Mouse (Mus musculus): ENCODE measurements around the gene Pon1.

DNA sequence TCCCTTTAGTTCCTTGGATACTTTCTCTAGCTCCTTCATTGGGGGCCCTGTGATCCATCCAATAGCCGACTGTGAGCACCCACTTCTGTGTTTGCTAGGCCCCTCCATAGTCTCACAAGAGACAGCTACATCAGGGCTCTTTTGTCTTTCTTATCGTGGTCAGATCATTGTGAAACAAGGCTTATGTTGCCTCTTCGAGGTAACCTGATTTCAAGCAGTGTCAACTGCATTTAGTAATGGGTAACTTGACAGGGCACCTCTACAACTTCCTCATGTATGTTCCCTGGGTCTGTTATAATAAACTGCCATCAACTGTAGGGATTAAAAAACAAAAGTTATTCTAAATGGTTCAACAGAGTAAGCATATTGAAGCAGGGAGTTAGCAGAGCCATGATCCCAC is 40.8 kb upstream of the Pon1 start:
- no peak for TF ChIP-seq CTCF (conservative IDR thresholded peaks at IDR 0.05; ENCODE audit: insufficient read depth, insufficient read length, low read depth, low read length)
- TF ChIP-seq POLR2A (IDR thresholded peaks at IDR 0.05; ENCODE audit: low read depth, low read length): no peak
